Mouse (Mus musculus) activated CD4-positive, CD25-positive, alpha-beta regulatory T cell (primary cell): Measurements from ENCODE around the gene Lmf1. TPM values are rescaled to one million over a fixed set of nuclear protein-coding genes. Genes with fewer than 3 reads are reported as not detected.

Source experiments
- polyA plus RNA-seq, 2 experiments: library from polyadenylated mRNA; unstranded; fragments of 100-300 nt; shearing (Covaris generic); gene quantifications; one replicate each; pipeline ENCODE4 v1.2.1; 2017

The Lmf1 gene
- polyA plus RNA-seq = 10 to 100 TPM; 21.6 to 22.0 TPM

DNA sequence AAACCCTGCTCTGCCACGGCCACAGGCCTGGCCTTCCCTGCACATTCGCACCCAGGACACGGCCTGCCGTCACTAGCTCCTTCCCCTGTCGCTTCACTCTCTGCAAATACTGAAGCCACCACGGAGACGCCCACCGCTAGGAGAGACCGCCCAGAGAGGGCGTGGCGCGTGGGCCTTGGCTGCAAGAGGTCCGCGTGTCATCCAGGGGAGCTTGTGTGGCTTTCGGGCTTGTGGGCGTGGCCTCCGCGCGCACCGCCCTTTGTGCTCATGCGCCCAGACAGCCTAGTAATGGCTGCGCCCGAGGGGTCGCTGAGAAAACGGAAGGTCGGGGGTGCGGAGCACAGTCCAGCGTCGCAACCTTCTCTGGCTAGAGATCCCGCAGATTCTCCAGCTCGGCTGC is at the start of gene Lmf1:
TSS of gene Lmf1 (plus strand) at position 166 of the 400 bp plus-strand sequence.

GRCm38 (mm10) chr17:25570648-25571452 is 8.0 kb upstream of the Lmf1 start, which contains the start of gene Sox8:
TSS of gene Sox8 (minus strand) at chr17:25570686.

Other genes with a start within 250 kb of the Lmf1 start
- under 1 TPM; 0.14 to 0.34 TPM for gene Tpsab1, start 233.5 kb upstream of the Lmf1 start, polyA plus RNA-seq
- 1 to 10 TPM in 1 of 2 experiments, not detected in 1; 1.2 TPM for gene Tpsb2, start 212.8 kb upstream of the Lmf1 start, polyA plus RNA-seq
- gene Tpsg1, start 209.8 kb upstream of the Lmf1 start, polyA plus RNA-seq = not detected
- gene Cacna1h, start 145.3 kb upstream of the Lmf1 start, polyA plus RNA-seq = not detected
- gene Tekt4, start 124.5 kb upstream of the Lmf1 start, polyA plus RNA-seq = not detected
- under 1 TPM in 1 of 2 experiments, not detected in 1; 0.14 TPM for gene Sstr5, start 81.8 kb upstream of the Lmf1 start, polyA plus RNA-seq
- under 1 TPM in 1 of 2 experiments, not detected in 1; 0.11 TPM for gene Sox8, start 8.4 kb upstream of the Lmf1 start, polyA plus RNA-seq
- gene Gng13, start 138.1 kb downstream of the Lmf1 start, polyA plus RNA-seq = not detected
- gene Chtf18, start 148.3 kb downstream of the Lmf1 start, polyA plus RNA-seq = 1 to 10 TPM; 5.2 to 5.4 TPM
- gene Rpusd1, start 148.6 kb downstream of the Lmf1 start, polyA plus RNA-seq = 10 to 100 TPM; 15.3 to 15.4 TPM
- not detected for gene Mslnl, start 157.0 kb downstream of the Lmf1 start, polyA plus RNA-seq
- under 1 TPM in 1 of 2 experiments, not detected in 1; 0.26 TPM for gene Msln, start 175.3 kb downstream of the Lmf1 start, polyA plus RNA-seq
- gene Narfl, start 194.7 kb downstream of the Lmf1 start, polyA plus RNA-seq = 10 to 100 TPM; 18.7 to 25.8 TPM
- gene Haghl, start 206.6 kb downstream of the Lmf1 start, polyA plus RNA-seq = 10 to 100 TPM; 46.8 to 50.3 TPM
- gene Ccdc78, start 207.5 kb downstream of the Lmf1 start, polyA plus RNA-seq = under 1 TPM; 0.59 to 0.72 TPM
- gene Fam173a, start 213.8 kb downstream of the Lmf1 start, polyA plus RNA-seq = 100 to 1,000 TPM; 177 to 212 TPM
- 1 to 10 TPM in 1 of 2 experiments, not detected in 1; 1.1 TPM for gene AC134908.4, start 216.6 kb downstream of the Lmf1 start, polyA plus RNA-seq
- gene Metrn, start 218.1 kb downstream of the Lmf1 start, polyA plus RNA-seq = 10 to 100 TPM; 37.5 to 46.1 TPM
- not detected for gene Fbxl16, start 230.0 kb downstream of the Lmf1 start, polyA plus RNA-seq
- gene Wdr24, start 244.5 kb downstream of the Lmf1 start, polyA plus RNA-seq = 10 to 100 TPM; 22.8 to 29.5 TPM
- 10 to 100 TPM; 16.2 to 25.7 TPM for gene Jmjd8, start 249.8 kb downstream of the Lmf1 start, polyA plus RNA-seq